Mouse (Mus musculus) left cerebral cortex, postnatal 4 days (tissue): Measurements from ENCODE around the gene Trpm3. TPM values are rescaled to one million over a fixed set of nuclear protein-coding genes. Genes with fewer than 3 reads are reported as not detected.
A peak's percentile ranks its signal among the peaks of the same experiment; 100 is the strongest.

Experiments used
- DNase-seq: peaks from one replicate; pipeline ENCODE4 v3.0.0-alpha.2; 2022
- intact Hi-C: fragments of 180-260 bp; cut with DNase I; formaldehyde crosslinking; loops from one replicate; pipeline ENCODE4 v1.15.1; 2025
- total RNA-seq, 2 experiments: library from RNA; stranded (reverse); gene quantifications; 2 replicates each; pipeline ENCODE4 v1.2.3; 2021

Trpm3 gene
- total RNA-seq, 2 experiments from 2014 or later = 88.7 to 89.4 TPM

DNA sequence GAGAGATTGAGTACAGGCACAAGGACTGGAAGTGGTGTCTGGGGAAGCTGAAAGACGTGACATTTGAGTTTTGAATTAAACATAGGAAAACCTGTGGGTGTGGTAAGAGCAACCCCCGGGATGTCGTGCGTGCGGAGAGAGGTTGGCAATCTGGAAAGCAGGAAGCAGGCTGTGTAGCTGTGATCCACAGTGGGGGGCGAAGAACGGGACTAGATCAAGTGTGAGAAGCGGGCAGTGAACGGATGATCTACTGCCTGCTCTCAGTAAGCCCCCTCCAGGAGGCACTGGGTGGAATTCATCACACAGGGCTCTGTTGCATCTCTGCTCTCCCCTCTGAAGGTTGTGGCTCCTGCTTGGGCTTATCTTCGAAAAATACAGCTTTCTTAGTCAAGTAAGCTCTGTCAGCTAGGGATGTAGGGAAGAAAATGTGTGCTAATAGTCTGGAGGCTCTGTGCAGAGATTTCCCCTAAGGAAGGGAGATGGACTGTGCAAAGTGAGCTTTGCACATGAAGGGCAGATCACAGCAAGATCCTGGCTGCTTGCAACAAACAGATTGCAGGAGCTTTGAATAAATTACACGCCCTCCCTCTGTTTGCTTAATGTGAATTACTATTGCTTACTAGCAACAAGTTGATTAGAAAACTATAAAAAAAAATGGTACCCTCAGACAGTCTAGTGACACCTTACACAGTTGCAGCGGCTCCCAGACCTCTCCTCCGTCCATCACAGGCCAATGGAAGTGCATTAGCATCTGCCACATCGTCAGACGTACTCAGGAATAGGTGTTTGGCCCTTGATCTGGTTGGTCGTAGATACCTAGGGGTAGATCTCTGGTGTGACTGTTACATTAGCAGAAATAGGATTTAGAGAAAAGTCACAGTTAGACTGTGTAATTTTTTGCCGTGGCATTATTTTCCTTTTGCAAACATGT lies 164.4 kb downstream of the Trpm3 start:
- intact Hi-C loops = loop anchor here (5.0 to 10.0 kb wide), 3 partner anchors 476 to 928 kb away; no protein-coding TSS in a partner anchor
- DNase-seq = peak; percentile 42

DNA sequence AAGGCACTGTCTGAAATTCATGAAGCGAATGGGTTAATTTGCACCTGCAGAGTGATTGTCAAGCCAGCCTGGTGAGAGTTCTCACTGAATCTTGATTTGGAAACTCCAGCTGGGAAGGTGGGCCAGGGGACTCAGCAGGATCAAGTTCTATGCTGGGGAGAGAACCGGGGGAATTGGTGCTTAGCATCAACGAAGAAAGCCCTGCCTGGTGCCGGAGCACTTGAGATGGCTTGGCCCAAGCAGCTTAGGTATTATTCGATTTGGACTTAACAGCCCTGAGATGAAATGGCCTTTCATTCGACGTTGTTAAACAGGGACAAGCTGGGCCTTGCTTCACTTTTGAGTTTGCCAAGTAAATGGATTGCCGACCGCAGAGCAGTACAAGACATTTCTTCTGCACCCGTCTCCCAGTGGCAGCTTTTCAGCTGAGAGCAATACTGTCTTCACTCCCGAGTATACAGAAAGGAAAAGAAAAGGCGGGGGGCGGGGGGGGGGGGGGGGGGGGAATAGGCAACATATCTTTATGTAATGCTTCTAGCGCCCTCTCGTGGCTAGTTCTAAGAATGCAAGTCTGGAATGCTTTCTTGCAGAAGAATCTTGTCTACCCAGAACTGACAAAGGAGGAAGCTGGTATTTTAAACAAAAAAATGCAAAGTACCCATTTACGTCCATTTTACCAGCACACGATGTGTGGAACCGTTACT lies 165.3 kb downstream of the Trpm3 start:
- intact Hi-C loops = loop anchor here (5.0 to 10.0 kb wide), 3 partner anchors 477 to 929 kb away; no protein-coding TSS in a partner anchor

DNA sequence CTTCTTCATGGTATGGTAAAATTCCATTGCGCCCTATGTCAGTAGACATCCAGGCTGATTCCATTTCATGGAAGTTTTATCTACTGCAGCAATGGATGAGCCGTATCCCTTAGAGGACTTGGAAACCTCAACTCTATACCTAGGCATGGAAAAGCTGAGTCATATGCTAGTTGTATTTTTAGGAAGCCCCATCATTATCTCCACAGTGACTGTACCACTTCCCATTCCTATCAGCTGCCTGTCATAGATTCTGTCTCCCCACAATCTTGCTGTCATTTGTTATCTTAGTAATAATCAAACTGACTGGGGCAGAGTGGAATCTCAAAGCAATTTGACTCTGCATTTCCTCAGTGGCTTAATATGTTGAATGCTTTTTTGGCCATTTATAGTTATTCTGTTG lies 169.2 kb downstream of the Trpm3 start:
- intact Hi-C loops = loop anchor here (10.0 kb wide), 2 partner anchors 733 to 933 kb away; no protein-coding TSS in a partner anchor

More for the DNA sequence above, 165.3 kb downstream of the Trpm3 start:
- peak; percentile 91 for DNase-seq

DNA sequence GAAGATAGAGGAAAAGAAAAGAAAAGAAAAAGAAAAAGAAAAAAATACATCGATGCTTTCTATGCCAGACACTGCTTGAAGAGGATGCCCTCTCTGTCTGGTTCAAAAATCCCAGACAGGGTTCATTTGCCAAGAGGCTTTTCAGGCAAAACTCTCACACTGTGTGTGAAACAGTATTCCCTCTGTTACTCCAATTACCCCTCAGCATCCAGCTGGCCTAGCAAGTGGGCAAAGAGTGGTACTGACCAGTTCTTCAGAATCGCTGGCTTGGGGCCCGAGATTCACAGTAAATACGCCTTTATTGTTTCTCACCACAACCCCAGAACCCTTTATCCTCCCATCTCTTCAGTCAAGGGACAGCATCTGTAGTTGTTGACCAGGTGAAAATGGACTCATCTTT lies 178.5 kb downstream of the Trpm3 start:
- intact Hi-C loops = no loop called here
- peak; percentile 57 for DNase-seq

More for the DNA sequence above, 169.2 kb downstream of the Trpm3 start:
- no peak for DNase-seq

DNA sequence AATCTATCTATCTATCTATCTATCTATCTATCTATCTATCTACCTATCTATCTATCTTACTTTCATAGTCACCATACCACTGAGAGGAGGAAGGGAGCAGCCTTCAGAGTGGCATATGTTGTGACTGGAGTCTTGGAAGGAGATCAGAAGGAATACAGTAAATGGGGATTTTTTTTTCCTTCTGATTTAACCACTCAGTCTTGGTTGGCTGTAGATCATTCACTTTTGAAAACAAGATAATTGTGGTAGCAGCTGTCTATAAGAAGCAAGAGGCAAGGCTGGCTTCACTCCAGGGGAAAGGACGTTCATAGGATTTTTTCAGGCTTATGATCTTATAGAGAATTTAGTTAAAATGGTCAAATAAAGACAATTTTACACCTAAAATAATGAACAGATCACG lies 188.0 kb downstream of the Trpm3 start:
- intact Hi-C loops = no loop called here

DNA sequence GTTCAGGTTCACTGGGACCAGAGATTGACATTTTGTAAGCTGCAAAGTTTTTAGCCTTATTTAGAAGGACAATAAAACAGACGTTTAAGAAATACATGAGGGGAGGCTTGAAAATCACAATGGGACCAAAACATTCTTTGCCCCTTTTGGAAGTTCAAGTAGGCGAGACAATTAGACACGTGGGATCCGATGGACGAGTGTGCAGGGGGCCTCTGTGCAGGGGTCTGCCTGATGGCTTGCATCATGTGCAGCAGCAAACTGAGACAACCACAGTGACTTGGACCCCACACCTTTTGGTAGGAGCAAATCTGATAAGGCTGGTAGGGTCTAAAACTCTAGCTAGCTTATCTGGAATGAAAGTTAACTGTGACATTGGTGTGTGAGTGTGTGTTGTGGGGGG lies 188.4 kb downstream of the Trpm3 start:
- no peak for DNase-seq
- intact Hi-C loops = no loop called here

More for the DNA sequence above, 188.0 kb downstream of the Trpm3 start:
- peak; percentile 10 for DNase-seq

DNA sequence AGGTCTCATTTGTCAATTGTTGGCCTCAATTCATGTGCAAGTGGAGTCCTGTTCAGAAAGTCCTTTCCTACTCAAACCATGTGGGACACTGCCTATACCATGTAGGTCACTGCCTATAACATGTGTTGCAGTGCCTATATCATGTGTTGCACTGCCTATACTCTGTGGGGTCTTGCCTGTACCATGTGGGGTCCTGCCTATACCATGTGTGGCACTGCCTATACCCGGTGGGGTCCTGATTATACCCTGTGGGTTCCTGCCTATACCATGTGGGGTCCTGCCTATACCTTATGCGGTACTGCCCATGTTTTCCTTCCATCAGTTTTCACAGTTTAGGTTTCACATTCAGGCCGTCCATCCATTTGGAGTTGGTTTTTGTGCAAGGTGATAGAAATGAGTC lies 197.4 kb downstream of the Trpm3 start:
- no peak for DNase-seq
- intact Hi-C loops = loop anchor here (5.0 to 10.0 kb wide), 2 partner anchors 111 to 299 kb away; no protein-coding TSS in a partner anchor

DNA sequence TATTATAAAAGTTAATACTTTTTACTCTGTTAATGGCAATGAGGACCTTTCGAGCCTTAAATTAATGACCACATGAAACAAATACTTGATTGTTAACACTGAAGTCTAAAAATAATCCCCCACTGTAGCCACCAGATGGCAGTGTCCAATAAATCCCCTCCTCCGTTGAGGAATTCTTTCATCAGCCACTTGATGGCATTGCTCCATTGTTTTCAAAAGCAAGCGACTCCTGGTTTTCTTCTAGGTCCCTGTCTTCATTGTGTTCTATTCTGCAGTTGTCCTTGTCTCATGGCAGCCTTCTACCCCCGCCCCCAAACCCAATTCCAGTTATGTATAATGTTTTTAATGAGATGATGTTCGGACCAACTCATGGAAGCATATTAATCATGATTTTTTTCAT lies 198.6 kb downstream of the Trpm3 start:
- peak; percentile 55 for DNase-seq
- intact Hi-C loops = loop anchor here (5.0 to 10.0 kb wide), 2 partner anchors 110 to 297 kb away; no protein-coding TSS in a partner anchor

DNA sequence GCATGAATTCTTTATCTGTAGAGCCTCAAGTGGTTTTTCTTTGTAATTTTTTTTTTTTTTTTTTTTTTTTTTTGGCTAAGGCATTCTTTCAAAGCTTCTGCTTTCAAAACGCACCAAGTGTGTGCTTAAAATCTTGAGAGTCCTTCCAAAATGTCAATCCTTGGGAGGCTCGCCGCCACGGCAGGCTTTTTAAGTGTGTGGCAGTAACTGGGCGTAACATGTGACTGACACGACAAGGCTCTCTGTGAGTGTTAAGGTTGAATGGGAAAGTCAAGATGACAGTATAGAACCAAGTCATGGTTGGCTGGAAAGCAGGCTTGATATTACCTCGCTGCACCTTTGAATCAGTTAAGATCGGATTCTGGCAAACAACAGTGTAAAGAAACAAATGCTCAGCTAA lies 200.1 kb downstream of the Trpm3 start:
- no peak for DNase-seq
- intact Hi-C loops = loop anchor here (2.0 to 10.0 kb wide), 3 partner anchors 108 to 546 kb away; no protein-coding TSS in a partner anchor

DNA sequence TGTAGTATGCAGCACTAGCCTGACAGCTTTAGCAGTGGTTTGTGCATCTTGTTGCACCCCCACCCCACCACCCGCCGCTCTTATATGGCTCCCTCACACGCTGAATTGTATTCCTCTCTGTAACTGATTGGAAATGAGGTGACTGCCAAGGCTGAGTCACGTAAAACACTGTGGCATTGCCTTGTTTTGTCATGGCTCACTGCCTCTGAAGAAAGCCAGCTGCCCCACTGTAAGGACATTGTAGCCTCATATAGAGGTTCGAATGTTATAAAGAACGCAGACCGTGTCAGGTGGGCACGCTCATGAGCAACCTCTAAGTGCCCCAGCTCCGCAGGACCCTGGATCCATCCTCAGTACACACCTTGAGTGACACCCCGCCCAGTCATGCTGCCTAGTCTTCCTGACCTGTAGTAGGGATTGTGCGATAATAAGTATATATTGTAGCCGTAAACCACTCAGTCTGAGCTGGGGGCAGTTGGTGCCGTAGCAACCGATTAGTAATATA lies 215.2 kb downstream of the Trpm3 start:
- DNase-seq = peak; percentile 8
- intact Hi-C loops = no loop called here

DNA sequence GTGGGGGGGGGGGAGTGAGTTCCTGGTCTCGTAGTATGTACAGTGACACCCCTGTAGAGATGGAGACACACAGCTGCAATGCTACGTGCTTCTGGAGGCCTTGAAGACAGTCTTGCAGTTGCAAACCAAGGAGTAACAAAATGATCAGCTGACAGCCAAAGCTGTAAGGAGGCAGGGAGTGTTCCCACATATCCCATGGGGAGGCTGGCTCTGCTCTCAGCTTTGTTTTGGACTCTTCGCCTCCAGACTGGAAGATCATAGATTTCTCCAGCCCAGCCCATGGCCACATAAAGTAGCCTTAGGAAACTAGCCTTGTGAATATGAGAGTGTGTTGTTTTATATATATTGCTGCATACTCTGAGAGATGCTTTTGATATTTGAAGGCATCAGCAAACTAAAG lies 248.0 kb downstream of the Trpm3 start:
- intact Hi-C loops = no loop called here
- no peak for DNase-seq

DNA sequence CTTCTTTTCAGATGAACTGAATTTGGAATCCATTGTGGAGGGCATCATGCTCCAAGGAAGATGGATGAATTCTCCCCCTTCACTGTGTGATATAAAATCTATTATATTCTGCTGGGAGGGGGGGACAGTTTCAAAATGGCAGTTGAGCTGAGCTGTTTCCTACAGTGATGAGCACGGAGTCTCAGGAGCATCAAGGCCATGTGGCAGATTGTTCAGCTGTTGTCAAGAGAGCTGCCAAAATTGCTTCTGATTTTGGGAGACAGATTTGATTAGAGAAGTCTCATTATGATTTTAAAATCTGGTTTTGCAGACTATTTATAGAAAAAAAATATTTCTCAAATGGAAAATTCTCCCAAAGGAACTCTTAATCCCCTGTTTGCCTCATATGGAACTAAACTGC lies 255.9 kb downstream of the Trpm3 start:
- intact Hi-C loops = no loop called here
- DNase-seq = no peak

DNA sequence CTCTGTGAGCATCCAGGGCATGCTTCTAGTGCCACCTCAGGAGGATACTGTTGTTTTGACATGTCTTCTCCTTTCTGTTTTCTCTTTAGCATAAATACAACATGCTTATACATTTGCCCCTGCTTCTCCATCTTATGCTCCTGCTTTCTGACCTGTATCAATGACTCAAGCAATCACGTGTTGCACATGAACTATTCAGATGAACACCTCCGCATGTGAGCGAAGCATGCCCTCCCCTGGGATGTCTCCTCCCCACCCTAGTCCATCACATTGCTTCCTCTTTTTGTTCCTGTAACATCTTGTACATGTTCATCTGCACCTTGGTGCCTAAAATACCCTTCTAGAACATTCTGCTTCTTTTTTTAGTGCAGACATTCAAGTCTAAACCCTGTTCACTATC lies 265.2 kb downstream of the Trpm3 start:
- intact Hi-C loops = no loop called here
- DNase-seq = no peak

DNA sequence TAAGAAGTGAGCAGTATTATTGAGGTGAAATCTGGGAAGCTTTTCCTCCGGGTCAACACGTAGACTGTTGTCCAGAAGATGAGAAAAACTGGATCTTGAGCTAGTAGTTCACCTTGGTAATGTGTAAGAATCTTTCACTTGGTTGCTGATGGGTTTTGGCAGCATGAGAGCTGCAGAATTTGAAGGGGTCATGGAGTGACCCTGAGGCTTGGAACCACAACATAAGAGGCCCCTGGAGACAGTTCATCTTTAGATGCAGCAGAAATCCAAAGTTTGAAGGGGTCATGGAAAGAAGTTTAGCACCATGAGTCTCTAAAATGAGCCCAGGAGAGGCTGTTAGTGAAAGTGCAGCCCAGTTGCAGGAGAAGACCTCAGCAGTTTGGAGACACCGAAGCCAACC lies 279.4 kb downstream of the Trpm3 start:
- intact Hi-C loops = no loop called here
- no peak for DNase-seq

DNA sequence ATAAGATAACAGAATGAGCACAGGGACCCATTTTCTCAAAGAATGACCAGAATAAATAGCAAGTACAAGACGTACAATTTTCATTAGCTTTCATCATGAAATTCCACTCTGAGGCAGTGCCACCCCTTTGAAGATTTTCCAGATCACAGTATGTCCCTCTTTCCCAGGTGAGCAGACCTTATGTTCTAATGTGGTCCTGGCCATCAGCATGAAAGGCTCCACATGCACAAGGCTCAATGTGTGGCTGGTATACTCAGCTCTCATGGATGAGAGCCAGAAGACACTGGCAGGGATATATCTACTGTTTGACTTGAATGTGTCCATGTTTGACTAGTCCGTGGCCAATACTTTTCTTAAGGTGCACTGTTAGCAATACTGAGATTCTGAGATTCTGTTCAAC lies 298.4 kb downstream of the Trpm3 start:
- intact Hi-C loops = no loop called here
- DNase-seq = no peak

DNA sequence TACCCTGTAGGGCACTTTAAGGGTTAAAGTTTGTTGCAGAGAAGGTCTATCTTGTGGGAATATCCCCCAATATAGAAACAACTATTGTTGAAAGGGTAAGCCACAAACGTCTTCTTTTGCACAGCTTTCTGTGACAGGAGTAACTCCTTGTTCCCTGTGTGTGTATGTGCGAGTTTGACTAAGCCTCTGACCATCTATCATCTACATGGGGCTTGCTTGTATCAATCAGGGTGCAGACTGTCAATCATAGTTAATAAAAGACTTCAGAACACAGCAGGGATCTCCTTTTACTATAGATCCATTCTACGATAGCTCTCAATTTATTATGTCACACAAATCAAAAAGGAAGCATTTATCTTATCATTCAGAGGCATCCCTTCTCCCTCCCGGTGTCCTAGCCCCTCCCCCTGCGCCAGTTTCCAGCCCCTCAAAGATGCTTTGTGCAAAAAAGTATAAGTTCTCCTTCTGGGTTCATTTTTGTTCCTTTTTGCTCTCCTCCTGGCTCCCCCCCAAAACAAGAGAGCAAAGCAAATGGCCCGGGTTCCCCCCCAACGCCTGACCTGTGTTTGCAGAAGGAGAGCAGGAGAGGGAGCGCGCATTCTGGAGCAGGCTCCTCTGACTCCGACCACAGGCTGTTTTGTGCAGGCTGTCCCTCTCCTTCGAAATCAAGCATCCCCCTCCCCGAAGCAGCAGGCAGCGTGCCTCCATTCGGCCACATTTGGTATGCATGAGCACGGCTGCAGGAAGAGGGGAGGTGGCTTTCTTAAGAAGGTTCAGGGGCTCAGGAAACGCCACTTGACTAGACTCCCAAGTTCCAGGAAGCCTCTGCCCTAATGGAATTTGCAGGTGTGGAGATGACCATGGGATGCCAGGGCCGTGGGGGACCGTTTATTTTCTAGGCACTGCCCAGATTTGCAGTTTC lies 308.8 kb downstream of the Trpm3 start:
- intact Hi-C loops = loop anchor here (5.0 kb wide), 1 partner anchor 110 kb away; no protein-coding TSS in a partner anchor
- peak; percentile 59 for DNase-seq

DNA sequence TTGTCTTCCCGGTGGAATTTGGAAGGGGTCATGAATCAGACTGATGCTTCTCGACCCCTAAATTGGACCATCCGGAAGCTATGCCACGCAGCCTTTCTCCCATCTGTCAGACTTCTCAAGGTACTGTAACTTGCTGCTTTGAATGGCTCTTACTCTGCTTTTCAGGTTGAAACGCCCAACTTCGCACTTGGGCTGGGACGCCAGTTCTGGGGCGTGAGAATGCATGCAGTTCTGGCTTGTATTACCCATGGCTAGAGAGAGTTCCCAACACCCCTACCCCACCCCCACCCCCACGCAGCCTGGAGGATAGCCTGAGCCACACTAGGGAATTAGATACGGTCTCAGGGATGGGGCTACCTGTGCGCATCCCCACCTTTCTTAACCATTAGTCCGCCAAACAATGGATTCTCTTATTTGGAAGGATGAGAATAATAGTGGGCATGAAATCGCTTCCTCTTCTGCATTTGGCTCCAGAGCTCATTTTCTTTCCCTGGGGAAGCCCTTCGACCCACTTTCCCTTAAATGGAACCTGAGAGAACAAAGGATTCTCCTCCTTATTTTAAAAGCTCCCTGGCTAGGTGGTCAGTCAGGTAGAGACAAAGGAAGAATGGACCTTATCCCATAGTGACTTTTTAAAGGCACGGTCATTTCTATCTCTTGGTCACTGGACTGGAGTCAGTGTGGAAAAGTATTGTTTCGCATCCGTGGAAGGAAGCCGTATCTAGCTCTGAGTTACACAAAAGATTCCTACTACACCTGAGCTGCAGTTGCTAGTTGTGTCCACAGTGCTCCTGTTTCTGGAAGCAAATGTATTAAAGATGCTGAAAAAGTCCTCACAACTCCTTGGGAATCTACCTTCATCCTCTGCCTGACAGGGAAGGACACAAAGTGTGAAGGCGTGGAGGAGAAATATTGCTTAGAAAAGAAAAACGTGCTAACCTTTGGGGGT lies 309.8 kb downstream of the Trpm3 start:
- intact Hi-C loops = loop anchor here (5.0 kb wide), 1 partner anchor 111 kb away; no protein-coding TSS in a partner anchor
- DNase-seq = no peak

DNA sequence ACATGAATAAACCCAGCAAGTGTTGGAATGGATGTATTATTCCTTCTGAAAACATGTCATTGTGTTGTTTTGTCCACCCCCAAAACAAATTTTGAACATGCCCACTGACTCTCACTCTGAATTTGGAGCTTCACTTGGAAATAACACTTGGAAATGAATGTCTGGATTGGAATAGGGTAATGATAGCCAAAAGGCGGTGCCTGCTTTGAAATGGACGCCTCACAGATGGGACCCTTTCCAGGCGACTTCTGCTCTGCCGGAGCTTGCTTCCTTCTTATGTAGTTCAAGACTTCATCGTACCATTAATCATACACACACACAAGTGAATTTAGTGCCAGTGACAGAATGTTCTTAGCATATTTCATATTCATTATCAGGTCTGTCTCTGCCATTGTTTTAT lies 312.4 kb downstream of the Trpm3 start:
- no peak for DNase-seq
- intact Hi-C loops = loop anchor here (10.0 kb wide), 1 partner anchor 174 kb away; no protein-coding TSS in a partner anchor

DNA sequence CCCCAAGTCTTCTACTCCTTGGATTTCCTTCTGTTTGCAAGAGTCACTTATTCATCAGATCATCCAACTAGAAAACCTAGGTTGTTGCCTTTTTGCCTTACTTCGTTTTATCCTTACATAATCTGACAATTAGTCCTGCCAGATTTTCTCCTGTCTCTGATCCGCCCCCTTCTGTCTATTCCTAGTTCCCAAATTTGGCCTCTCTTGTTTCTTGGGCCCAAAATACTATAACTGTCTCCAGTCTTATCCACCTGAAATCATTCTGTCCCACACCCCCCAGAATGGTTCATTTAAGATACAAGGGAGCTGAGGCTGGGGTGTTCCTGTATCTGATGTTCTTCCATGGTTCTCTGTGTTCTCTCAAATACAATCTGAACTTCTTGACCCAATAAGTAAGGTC lies 318.1 kb downstream of the Trpm3 start:
- intact Hi-C loops = loop anchor here (10.0 kb wide), 1 partner anchor 168 kb away; no protein-coding TSS in a partner anchor
- DNase-seq = no peak
